Mouse (Mus musculus) induced T-regulatory cell, adult 2 months (primary cell): ENCODE measurements around the gene Lsm11.

Experiments
- DNase-seq: peaks from one replicate; pipeline ENCODE4 v3.0.0-alpha.2; 2012; ENCODE audit warnings: low read depth

The Lsm11 gene

DNA sequence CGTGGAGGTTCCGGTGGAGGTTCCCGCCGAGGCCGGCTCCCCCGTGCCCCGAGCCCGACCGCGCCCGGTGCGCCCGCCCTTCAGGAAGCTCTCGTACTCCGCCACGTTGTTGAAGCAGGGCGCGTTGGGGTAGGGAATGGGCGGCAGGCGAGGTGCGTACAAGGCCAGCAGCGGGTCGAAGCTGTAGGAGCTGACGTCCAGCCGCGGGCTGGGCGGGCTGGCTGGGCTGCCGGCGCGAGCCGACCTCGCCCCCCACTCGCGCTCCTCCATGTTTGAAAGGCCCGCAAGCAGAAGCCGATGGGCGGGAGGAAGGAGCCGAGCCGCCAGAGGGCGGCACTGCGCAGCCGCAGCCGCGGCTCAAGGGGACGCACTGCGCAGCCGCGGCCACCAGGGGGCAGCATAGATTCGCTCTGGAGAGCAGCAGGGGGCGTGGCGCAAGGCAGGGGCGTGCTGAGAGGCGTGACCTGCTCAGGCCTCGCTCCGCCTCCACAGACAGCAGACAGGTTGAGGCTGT lies at the start of gene Lsm11:
TSS of gene Lsm11 (minus strand) at position 293 of the 514 bp plus-strand sequence.
- DNase-seq, result peak; percentile 97

- DNase-seq, result no peak
These were observed 47.4 kb upstream of the Lsm11 start for GRCm38 (mm10) chr11:45992087-45992486.

DNA sequence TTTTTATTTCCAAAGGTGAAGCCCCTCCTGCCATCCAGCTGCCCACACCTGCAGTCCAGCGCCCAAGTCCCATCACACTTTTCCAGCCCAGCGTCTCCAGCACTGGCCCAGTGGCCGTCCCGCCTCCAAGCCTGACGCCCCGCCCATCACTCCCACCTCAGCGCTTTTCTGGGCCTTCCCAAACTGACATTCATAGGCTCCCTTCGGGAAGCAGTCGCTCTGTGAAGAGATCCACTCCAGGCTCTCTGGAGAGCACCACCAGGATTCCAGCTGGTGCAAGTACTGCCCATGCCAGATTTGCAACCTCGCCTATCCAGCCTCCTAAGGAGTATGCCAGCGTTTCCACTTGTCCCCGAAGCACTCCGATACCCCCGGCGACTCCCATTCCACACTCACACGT lies 46.9 kb upstream of the Lsm11 start:
- no peak for DNase-seq

DNA sequence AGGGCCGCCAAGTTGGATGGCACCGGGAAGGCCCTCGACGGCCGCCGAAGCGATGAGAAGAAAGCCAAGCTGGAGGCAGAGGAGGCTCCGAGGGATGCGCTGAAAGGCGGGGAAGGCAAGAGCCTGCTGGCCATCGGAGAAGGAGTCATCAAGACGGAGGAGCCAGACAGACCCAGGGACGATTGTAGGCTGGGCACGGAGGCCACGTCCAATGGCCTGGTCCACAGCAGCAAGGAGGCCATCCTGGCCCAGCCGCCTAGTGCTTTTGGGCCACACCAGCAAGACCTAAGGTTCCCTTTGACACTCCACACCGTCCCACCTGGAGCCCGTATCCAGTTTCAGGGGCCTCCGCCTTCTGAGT lies 36.1 kb upstream of the Lsm11 start:
- no peak for DNase-seq

GRCm38 (mm10) chr11:45979946-45980892 lies 35.5 kb upstream of the Lsm11 start, which contains the start of gene Sox30:
Gene Sox30, plus strand, starts transcription at chr11:45980310.
- peak; percentile 48 for DNase-seq

DNA sequence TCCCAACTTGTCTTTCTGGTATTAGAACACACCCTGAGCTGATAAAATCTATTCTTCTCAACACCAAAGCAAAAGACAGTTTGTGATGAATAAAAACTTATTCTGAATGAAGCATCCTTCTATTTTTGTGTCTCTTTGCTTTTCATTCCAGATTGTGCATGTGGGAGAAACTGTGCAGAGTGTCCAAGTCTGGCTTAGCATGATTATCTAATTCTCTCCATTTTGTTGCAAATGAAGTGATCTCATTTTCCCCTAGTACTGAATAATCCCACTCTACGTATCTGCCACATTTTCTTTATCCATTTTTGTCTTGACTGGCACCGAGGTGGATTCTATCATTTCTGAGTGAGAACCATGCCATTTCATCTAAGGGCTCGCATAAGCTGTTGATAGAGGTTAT lies 31.3 kb upstream of the Lsm11 start:
- no peak for DNase-seq

DNA sequence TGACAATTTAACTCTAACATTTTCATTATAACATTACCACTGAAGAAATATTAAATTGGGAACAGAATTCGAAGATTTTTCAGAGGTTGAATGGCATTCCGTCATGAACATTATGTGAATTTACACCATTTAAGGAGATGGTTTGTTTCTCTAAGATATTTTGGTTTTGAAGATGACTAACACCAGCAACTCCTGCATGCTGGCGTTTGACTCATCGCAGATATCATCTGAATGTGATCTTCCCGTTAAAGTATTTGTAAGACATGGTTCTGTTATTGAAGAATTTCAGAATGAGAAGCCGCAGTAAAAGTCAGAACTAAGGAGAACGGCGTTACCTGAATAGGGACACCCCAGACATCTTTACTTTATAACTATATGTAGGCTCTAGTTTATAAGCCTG lies 29.7 kb upstream of the Lsm11 start:
- no peak for DNase-seq

GRCm38 (mm10) chr11:45973635-45974034 lies 28.9 kb upstream of the Lsm11 start:
- no peak for DNase-seq

DNA sequence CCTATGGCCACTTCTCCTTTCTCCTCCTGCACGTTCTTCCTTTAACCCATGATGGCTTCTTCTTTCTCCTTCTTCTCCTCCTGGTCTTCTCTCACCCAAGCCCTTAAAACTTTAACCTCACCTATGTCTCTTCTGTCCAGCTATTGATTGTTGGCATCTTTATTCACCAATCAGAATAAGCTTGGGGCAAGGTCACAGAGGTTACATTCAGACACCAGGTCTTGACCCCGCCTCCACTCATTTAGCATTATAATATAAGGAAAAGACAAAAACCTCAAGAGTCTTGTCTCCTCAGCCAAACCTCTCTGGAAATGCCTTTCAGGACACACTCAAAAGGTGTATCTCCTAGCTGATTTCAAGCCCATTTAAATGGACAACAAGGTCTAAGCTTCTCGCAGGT lies 23.7 kb upstream of the Lsm11 start:
- no peak for DNase-seq

GRCm38 (mm10) chr11:45966896-45967295 lies 22.2 kb upstream of the Lsm11 start:
- no peak for DNase-seq

DNA sequence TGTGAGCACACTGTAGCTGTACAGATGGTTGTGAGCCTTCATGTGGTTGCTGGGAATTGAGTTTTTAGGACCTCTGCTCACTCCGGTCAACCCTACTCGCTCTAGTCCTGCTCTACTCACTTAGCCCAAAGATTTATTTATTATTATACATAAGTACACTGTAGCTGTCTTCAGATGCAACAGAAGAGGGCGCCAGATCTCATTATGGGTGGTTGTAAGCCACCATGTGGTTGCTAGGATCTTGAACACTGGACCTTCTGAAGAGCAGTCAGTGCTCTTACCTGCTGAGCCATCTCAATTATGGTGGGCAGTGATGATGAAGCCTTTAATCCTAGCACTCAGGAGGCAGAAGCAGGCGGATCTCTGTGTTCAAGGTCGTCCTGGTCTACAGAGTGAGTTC lies 15.3 kb upstream of the Lsm11 start:
- peak; percentile 74 for DNase-seq

DNA sequence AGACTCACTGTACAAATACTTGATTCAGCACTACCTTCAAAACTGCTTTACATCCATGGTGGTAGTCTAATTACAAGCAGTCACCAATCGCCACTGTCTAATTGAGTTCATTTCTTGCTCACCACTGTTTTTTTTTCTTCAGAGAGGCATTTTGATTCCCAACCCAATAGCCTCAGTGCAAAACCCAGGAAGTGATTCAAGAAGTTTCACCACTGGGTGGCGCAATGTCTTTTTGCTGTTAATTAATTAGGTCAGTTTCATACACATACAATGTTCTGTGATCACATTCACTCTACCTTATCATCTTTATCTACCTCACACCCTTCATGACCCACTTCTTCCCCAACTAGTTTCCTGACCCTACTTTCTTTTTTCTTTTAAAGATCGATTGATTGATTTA lies 14.9 kb upstream of the Lsm11 start:
- peak; percentile 88 for DNase-seq

DNA sequence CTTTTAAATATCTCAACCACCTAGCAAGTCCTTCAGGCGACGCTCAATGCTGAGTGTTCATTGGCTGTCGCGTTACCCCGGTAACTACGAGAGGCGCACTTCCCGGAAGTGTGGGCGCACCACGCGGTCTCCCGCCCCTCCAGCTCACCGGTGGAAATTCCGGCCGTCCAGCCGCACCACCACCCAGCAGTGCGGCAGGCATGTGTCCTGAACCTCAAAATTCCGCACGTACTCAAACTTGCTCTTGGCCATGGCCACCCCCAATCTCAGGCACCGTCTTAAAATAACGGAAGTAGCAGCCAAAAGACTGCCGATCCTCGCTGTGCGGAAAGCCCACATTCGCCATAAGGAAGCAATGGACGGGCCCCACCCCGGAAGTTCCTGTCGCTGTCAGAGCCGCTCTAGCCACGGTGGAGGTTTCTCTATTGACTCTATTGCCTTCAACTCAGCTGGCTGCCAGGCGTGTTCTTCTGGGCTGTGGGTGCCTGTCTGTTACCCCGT lies 10.4 kb upstream of the Lsm11 start, which contains the start of gene Thg1l:
TSS of gene Thg1l (minus strand) at position 368 of the 501 bp plus-strand sequence.
- DNase-seq, result peak; percentile 98

DNA sequence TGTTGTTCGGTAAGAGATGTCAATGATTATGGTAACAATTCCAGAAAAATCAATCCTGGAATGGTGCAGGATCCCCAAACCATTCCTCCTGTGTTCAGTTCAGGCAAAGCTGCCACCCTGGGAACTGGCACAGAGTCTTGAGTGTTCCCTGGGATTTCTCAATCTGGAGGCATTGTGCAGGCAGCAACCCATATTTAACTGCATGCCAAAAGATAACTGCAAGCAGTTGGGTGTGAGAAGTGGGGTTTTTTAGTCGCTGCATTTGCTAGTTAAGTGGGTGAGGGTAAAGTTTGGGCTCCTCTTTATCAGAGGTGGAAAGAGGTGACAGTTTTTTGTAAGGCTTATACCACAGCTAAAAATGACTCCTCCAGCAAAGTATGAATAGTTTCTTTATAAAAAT lies 2.8 kb upstream of the Lsm11 start:
- no peak for DNase-seq

DNA sequence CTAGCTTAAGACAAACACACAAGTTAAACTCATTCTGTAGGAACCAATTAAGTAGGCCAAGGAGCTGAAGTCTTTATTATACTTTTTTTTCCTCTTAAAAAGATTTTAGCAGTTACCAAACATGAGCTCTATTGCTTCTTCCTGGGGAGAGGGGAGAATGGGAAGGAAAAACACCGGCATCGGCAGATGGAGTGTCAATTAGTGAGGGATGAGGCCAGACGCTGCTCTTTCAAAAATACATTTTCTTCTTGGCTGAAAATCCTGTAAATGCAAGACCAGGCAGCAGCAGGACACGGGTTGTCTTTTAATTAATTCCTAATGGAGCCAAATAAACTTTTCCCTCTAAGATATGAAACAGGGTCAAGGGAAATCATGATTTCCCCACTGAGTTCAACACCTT lies 2.1 kb upstream of the Lsm11 start:
- no peak for DNase-seq

GRCm38 (mm10) chr11:45943891-45944642 lies 668 bp downstream of the Lsm11 start:
- peak; percentile 54 for DNase-seq

DNA sequence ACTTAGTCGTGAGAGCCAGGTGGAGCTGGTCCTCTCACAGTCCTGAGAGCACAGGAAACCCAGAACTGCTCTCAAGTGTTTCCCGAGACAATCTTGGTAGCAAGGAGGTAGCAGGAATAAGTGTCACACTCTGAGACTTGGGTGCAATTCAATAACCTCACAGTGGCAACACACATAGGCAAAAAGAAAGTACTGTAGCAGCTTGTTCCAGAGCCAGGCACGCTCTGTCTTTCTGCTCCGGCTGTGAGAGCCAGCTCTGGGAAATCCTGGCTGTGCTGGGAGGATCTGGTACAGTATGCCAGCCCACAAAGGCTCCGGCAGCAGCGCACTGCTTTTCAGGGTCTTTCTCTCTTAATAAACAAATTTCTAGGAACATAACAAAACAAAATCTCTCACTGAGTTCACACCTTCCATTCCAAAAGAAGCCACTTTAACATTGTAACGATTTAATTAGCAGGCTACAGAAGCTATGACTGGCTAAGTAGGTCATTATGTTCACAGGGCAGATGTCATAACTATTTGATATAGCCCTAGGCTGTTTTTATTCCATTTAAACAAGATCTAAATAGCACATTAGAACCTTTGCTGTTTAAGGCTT lies 1.5 kb downstream of the Lsm11 start:
- DNase-seq, result no peak

DNA sequence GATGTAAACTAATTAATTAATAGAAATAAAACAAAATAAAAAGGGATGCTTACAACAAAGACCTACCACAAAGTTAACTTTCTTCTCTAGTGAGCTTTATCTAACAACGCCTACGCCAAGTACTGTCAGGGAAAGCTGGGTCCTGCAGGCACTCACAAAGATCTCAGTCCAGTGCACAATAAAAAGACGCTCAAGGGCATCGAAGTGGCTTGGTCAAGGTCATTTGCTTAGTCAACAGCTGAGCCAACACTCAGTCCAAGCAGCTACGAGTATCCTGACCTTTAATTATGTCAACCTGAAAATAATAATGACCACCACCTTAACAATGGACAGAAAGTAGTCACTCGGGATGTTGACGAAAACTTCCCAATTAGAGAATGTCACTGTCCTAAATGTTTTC lies 2.5 kb downstream of the Lsm11 start:
- no peak for DNase-seq

DNA sequence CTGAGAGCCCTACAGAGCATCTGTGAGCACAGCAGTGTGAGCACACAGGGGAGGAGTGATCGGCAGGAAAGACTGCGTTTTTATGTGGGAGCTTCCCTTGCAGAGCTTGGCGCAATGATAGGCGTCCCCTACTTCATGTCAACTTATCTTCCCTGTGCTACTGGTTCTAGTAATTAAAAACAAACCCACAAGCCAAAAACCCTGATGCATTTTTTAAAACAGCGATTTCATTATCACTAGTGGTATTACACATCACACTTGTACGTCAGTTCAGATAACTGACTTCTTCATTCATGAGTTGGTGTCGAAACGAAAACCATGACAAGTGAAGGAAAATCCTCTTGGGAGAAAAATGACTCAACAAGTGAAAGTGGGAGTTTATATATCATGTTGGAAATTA lies 5.8 kb downstream of the Lsm11 start:
- no peak for DNase-seq

- DNase-seq, result no peak
These were observed 7.3 kb downstream of the Lsm11 start for GRCm38 (mm10) chr11:45937478-45937877.

- no peak for DNase-seq
These were observed 12.0 kb downstream of the Lsm11 start for GRCm38 (mm10) chr11:45932771-45933170.

DNA sequence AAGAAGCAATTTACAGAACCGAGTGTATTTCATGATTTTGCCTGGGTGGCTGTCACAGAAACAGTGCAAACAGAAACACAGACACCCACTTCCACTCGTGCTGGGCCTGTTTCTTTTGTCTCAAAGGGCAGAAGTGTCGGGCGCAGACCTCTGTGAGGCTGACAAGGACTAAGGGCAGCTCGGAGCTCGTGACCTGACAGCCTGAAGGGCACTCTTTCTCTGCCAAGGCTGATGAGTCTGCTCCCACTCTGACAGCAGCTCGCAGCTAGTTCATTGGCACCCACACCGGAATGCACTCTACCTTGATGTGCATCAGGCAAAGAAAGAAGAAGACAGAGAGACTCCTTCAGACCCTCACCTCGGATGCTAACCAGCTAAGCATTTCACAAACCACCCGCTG lies 15.2 kb downstream of the Lsm11 start:
- DNase-seq, result no peak
